In the genomic region with DNA sequence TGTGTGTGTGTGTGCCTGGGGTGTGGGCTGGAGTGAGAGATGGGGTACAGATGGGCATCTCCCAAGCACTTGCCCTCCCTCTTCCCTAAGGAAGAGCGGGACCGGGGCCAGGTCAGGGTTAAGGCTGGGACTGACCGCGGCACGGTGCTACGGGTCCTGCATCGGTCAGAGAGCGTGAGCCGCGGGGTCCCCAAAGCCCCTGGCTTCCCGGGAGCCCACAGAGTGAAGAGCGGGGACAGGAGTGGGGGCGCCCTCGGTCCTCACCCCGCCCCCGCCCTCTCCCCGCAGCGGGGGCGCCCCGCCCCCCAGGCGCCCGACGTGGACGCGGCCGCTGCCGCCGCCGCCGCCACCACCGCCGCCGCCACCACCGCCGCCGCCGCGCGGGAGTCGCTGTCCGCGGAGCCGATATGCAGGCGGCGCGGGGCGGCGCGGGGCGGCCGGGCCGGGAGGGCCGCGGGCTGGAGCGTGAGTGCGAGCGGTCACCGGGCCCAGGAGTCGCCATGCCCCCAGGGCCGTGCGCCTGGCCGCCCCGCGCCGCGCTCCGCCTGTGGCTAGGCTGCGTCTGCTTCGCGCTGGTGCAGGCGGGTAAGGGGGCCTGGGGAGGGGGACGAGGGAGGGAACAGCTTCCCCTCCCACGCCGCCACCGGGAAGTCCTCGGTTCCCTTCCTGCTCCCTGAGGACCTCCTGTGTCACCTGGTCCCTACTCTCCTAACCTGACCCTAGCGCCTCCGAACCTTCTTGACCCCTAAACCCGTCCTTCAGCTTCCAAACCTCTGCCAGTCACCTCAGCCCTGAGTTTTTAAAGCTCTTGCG, we compare ENCODE assay signal across 8 mouse cellular contexts. TPM values are rescaled to one million over a fixed set of nuclear protein-coding genes. Genes with fewer than 3 reads are reported as not detected.
DNase-seq lines count a peak whose midpoint lies in the region; ATAC-seq and TF ChIP-seq lines count a peak whose summit lies in the region.

A gene (plus strand): TSS at position 421 of the 813 bp plus-strand sequence.

- H3K9me3 ChIP-seq in ES-E14 (ENCODE audit: control insufficient read depth, insufficient read depth, low read depth, low read length), result no peaks in the 10 kb centered on the region
- no peaks in the 10 kb centered on the region for H3K9me3 ChIP-seq in forebrain, embryonic 10.5 days
- no peaks in the 10 kb centered on the region for H3K9me3 ChIP-seq in limb, embryonic 11.5 days (ENCODE audit: control insufficient read depth, low read length)

- DNase-seq in cerebellum, adult 18-20 months, result peak; percentile 49 to 78
- DNase-seq in cerebellum, postnatal 4 days (ENCODE audit: low spot score in 2 of 2), result no peak
- no peak for DNase-seq in ES-E14 (ENCODE audit: low read depth, low spot score)
- peak; percentile 37 for DNase-seq in forebrain, embryonic 10.5 days (ENCODE audit: extremely low spot score, low spot score)
- DNase-seq in heart, postnatal 25 days (ENCODE audit: low spot score), result no peak
- DNase-seq in limb, embryonic 11.5 days (ENCODE audit: low spot score), result peak; percentile 51
- peak; percentile 66 for DNase-seq in retina, postnatal 1 day
- DNase-seq in urinary bladder, adult 2 months (ENCODE audit: low spot score), result no peak

- peak within 1 kb of the TSS; percentile 67 for H3K9ac ChIP-seq in ES-E14 (ENCODE audit: insufficient read depth, low read depth, low read length, poor library complexity, severe bottlenecking)
- H3K9ac ChIP-seq in limb, embryonic 11.5 days (ENCODE audit: low read length), result peak within 1 kb of the TSS; percentile 78

- peak within 1 kb of the TSS; percentile 95 for H3K4me2 ChIP-seq in limb, embryonic 11.5 days (ENCODE audit: low read depth, severe bottlenecking)

- ATAC-seq in limb, embryonic 11.5 days (ENCODE audit: insufficient number of reproducible peaks, low FRiP score, low TSS enrichment, low read depth), result 0 out of 2 replicates have a peak, but pooled peaks have one; percentile 18

- in situ Hi-C loops in ES-E14 (cut with MboI; ENCODE audit: low sequenced_read_pairs in 2 of 2, unreplicated experiment in 2 of 2), result no loop called here

- intact Hi-C loops in heart, postnatal 25 days (cut with DNase I), result loop anchor here (10.0 kb wide), 1 partner anchor 318 kb away; no protein-coding TSS in a partner anchor

- H3K27ac ChIP-seq in ES-E14 (ENCODE audit: insufficient read depth, low read depth, low read length, poor library complexity, severe bottlenecking), result no peak within 1 kb of the TSS
- peak within 1 kb of the TSS; percentile 76 for H3K27ac ChIP-seq in forebrain, embryonic 10.5 days
- 0 out of 2 replicates have a peak within 1 kb of the TSS, but pooled peaks have one; percentile 3 for H3K27ac ChIP-seq in limb, embryonic 11.5 days (replicated peaks; ENCODE audit: low read depth, low read length)

- peaks cover 74% of the 10 kb centered on the region for H3K27me3 ChIP-seq in forebrain, embryonic 10.5 days (ENCODE audit: poor library complexity, severe bottlenecking)
- peaks cover 20% of the 10 kb centered on the region; the same call in 1 of the 2 replicates for H3K27me3 ChIP-seq in limb, embryonic 11.5 days (ENCODE audit: control insufficient read depth, insufficient read depth, low read length)

- H3K36me3 ChIP-seq in ES-E14 (ENCODE audit: control insufficient read depth, insufficient read depth, low read length, poor library complexity, severe bottlenecking), result no peaks in the 10 kb centered on the region
- H3K36me3 ChIP-seq in forebrain, embryonic 10.5 days (replicated peaks), result no peaks in the 10 kb centered on the region
- no peaks in the 10 kb centered on the region for H3K36me3 ChIP-seq in limb, embryonic 11.5 days (ENCODE audit: control insufficient read depth, insufficient read depth, low read length)

- H3K4me1 ChIP-seq in ES-E14 (ENCODE audit: control insufficient read depth in 2 of 2, insufficient read depth in 2 of 2, low read length in 2 of 2, poor library complexity in 1 of 2), result peaks cover 0 to 3% of the 10 kb centered on the region in 2 experiments; a peak in 2 of 4 replicates
- H3K4me1 ChIP-seq in forebrain, embryonic 10.5 days, result peaks cover 34% of the 10 kb centered on the region
- H3K4me1 ChIP-seq in limb, embryonic 11.5 days (ENCODE audit: control insufficient read depth, insufficient read depth, low read length), result 0 out of 2 replicates have a peak, but pooled peaks cover 7% of the 10 kb centered on the region

- 2% methylated on average over 37 of the region's 80 CpGs for WGBS in forebrain, embryonic 10.5 days
- 2% methylated on average over 17 of the region's 80 CpGs for WGBS in limb, embryonic 11.5 days

- peak within 1 kb of the TSS; percentile 69 to 80 for H3K4me3 ChIP-seq in ES-E14 (ENCODE audit: insufficient read depth in 1 of 2, low read depth in 1 of 2, low read length in 2 of 2, poor library complexity in 1 of 2, severe bottlenecking in 1 of 2)
- H3K4me3 ChIP-seq in forebrain, embryonic 10.5 days, result peak within 1 kb of the TSS; percentile 65
- peak within 1 kb of the TSS; percentile 49 for H3K4me3 ChIP-seq in limb, embryonic 11.5 days (ENCODE audit: low read depth, low read length)

TF ChIP-seq in ES-E14, 5 proteins besides CTCF, POLR2A, EP300 and RAD21:
- TF ChIP-seq CHD2 (IDR thresholded peaks at IDR 0.05; ENCODE audit: low read depth, low read length) (no peak), HCFC1 (IDR thresholded peaks at IDR 0.05; ENCODE audit: borderline replicate concordance, insufficient read depth, low read length) (no peak), ZC3H11A (IDR thresholded peaks at IDR 0.05; ENCODE audit: borderline replicate concordance, low read depth, low read length) (no peak), ZNF384 (IDR thresholded peaks at IDR 0.05; ENCODE audit: low read depth, low read length) (no peak)

RNA-seq across cellular contexts. Expression of the gene that starts here (rescaled TPM):
- 1.2 and 1.5 TPM in 2 replicates for total RNA-seq in ES-E14 (2012; rRNA removed)
- 0.56 and 0.93 TPM in 2 replicates for polyA plus RNA-seq in forebrain, embryonic 10.5 days (2016; fragmentation: Nextera tagmentation; extraction: Ambion mirVana)
- total RNA-seq in heart, postnatal 25 days (2021), result 100 to 1,000 TPM; 325 TPM
- 3.7 and 4.5 TPM in 2 replicates for polyA plus RNA-seq in limb, embryonic 11.5 days (2014; fragmentation: Nextera tagmentation; extraction: Ambion mirVana)
- 5.9 and 7.1 TPM in 2 replicates for polyA plus RNA-seq in urinary bladder, adult 2 months (2012; rRNA removed)

Comparison
In these comparisons a context has a peak if more than half of its experiments do, and no peak if none do; other contexts are left out.
1. RNA of the gene that starts here (total RNA-seq): 325 TPM in heart, postnatal 25 days; 1.2 to 1.5 TPM in ES-E14; every median in the first group is over 100 times any median in the second.
2. DNase-seq: peak in cerebellum, adult 18-20 months (2 of 2), limb, embryonic 11.5 days (single experiment) and retina, postnatal 1 day (single experiment); none in cerebellum, postnatal 4 days (0 of 2), ES-E14 (single experiment), heart, postnatal 25 days (single experiment) and urinary bladder, adult 2 months (single experiment).
3. Peak in DNase-seq, H3K4me3 ChIP-seq and H3K27ac ChIP-seq in forebrain, embryonic 10.5 days; RNA of the gene not detected or under 1 TPM.
4. Peak in every context shown above with its lines, with median percentiles within 50 percentile points of each other: H3K4me3 ChIP-seq.